In genomic region chr12:51828716-51829289, GRCm38 (mm10) we compare ENCODE assay signal across 8 mouse cellular contexts. TPM values are rescaled to one million over a fixed set of nuclear protein-coding genes. Genes with fewer than 3 reads are reported as not detected.
DNase-seq lines count a peak whose midpoint lies in the region; ATAC-seq and TF ChIP-seq lines count a peak whose summit lies in the region.

No protein-coding gene starts in this region.

- no peak for TF ChIP-seq CTCF in layer of hippocampus, adult 2 months (conservative IDR thresholded peaks at IDR 0.05)

- no peaks in the 10 kb centered on the region for H3K27me3 ChIP-seq in forebrain, embryonic 16.5 days (replicated peaks; ENCODE audit: control insufficient read depth, insufficient read depth, low read length)
- H3K27me3 ChIP-seq in kidney, embryonic 15.5 days, result no peaks in the 10 kb centered on the region

- peak overlapping the region; percentile 98 for H3K27ac ChIP-seq in layer of hippocampus, adult 2 months
- peak overlapping the region; percentile 94 for H3K27ac ChIP-seq in forebrain, embryonic 16.5 days (ENCODE audit: low read length)
- H3K27ac ChIP-seq in kidney, embryonic 15.5 days, result peak overlapping the region; percentile 100

- ATAC-seq in forebrain, embryonic 16.5 days, result no peak; the same call in 1 of the 2 replicates
- ATAC-seq in kidney, embryonic 15.5 days (replicated peaks; ENCODE audit: low FRiP score), result no peak; the same call in none of the 2 replicates
- no peak for ATAC-seq in megakaryocyte progenitor cell, adult 5-6 weeks (replicated peaks; ENCODE audit: poor library complexity)

- H3K4me1 ChIP-seq in forebrain, embryonic 16.5 days (replicated peaks; ENCODE audit: control insufficient read depth, insufficient read depth, low read length), result peaks cover 16% of the 10 kb centered on the region
- peaks cover 16% of the 10 kb centered on the region for H3K4me1 ChIP-seq in kidney, embryonic 15.5 days

- peak overlapping the region; percentile 100 for H3K9ac ChIP-seq in forebrain, embryonic 16.5 days (replicated peaks; ENCODE audit: low read depth, low read length)
- H3K9ac ChIP-seq in kidney, embryonic 15.5 days, result peak overlapping the region; percentile 90

- DNase-seq in layer of hippocampus, adult 2 months (ENCODE audit: low spot score in 2 of 2), result peak in 1 of 2 experiments; percentile 33
- DNase-seq in layer of hippocampus, adult 18-20 months (ENCODE audit: low spot score in 2 of 2), result no peak
- DNase-seq in ZHBTc4 (ENCODE audit: low read depth, low spot score), result peak; percentile 62
- peak; percentile 65 for DNase-seq in lung, postnatal 14 days
- peak; percentile 32 for DNase-seq in skeletal muscle tissue, adult 2 months (ENCODE audit: low read depth, low spot score)

- peaks cover 5% of the 10 kb centered on the region; the same call in 1 of the 2 replicates for H3K36me3 ChIP-seq in forebrain, embryonic 16.5 days (ENCODE audit: control insufficient read depth, insufficient read depth)
- H3K36me3 ChIP-seq in kidney, embryonic 15.5 days, result peaks cover 23% of the 10 kb centered on the region

- peak overlapping the region; percentile 98 for H3K4me3 ChIP-seq in layer of hippocampus, adult 2 months
- peak overlapping the region; percentile 97 for H3K4me3 ChIP-seq in forebrain, embryonic 16.5 days (replicated peaks; ENCODE audit: low read length)
- H3K4me3 ChIP-seq in kidney, embryonic 15.5 days (replicated peaks), result peak overlapping the region; percentile 69

- H3K9me3 ChIP-seq in forebrain, embryonic 16.5 days (ENCODE audit: control insufficient read depth, low read length), result no peaks in the 10 kb centered on the region
- no peaks in the 10 kb centered on the region for H3K9me3 ChIP-seq in kidney, embryonic 15.5 days (replicated peaks)

- peak overlapping the region; percentile 70 for H3K4me2 ChIP-seq in forebrain, embryonic 16.5 days (ENCODE audit: low read length)
- H3K4me2 ChIP-seq in kidney, embryonic 15.5 days, result peak overlapping the region; percentile 74

- WGBS in forebrain, embryonic 16.5 days, result under 1% methylated on average over 59 of the region's 66 CpGs
- WGBS in kidney, embryonic 15.5 days, result under 1% methylated on average over 60 of the region's 66 CpGs

RNA-seq across cellular contexts. Expression of gene Hectd1, which starts 0.5 kb away (rescaled TPM):
- 10 to 100 TPM; 84.2 to 84.3 TPM for total RNA-seq in layer of hippocampus, adult 2 months (2021)
- total RNA-seq in layer of hippocampus, adult 18-20 months (2021), result 10 to 100 TPM; 80.0 to 81.2 TPM
- polyA plus RNA-seq in forebrain, embryonic 16.5 days (2015; fragmentation: Nextera tagmentation; extraction: Ambion mirVana), result 39.4 and 41.7 TPM in 2 replicates
- polyA plus RNA-seq in kidney, embryonic 15.5 days (2015; fragmentation: Nextera tagmentation; extraction: Ambion mirVana), result 36.4 and 40.8 TPM in 2 replicates
- 50.5 and 58.2 TPM in 2 replicates for total RNA-seq in megakaryocyte progenitor cell, adult 5-6 weeks (2015)
- 83.8 and 108 TPM in 2 replicates for total RNA-seq in megakaryocyte progenitor cell, adult 5-6 weeks (2017)

Comparison
In these comparisons a context has a peak if more than half of its experiments do, and no peak if none do; other contexts are left out.
1. DNase-seq: peak in ZHBTc4 (single experiment), lung, postnatal 14 days (single experiment) and skeletal muscle tissue, adult 2 months (single experiment); none in layer of hippocampus, adult 18-20 months (0 of 2).
2. Peak in every context shown above with its lines, with median percentiles within 50 percentile points of each other: H3K27ac ChIP-seq and H3K4me3 ChIP-seq.